Mouse (Mus musculus) lung, adult 2 months (tissue): ENCODE measurements around the gene S100a10.

Experiments
- CTCF ChIP-seq: fragments of 200-500 bp; IDR thresholded peaks from 2 replicates; pipeline ENCODE4 v1.5.1; 2011; ENCODE audit warnings: mild to moderate bottlenecking, low read length, control low read depth; ENCODE audit not compliant: insufficient read depth
- POLR2A ChIP-seq: fragments of 200-500 bp; IDR thresholded peaks from 2 replicates; pipeline ENCODE4 v1.6.1; 2011; ENCODE audit warnings: low read depth, mild to moderate bottlenecking, control low read depth, low read length, borderline replicate concordance; ENCODE audit errors: extremely low read depth

DNA sequence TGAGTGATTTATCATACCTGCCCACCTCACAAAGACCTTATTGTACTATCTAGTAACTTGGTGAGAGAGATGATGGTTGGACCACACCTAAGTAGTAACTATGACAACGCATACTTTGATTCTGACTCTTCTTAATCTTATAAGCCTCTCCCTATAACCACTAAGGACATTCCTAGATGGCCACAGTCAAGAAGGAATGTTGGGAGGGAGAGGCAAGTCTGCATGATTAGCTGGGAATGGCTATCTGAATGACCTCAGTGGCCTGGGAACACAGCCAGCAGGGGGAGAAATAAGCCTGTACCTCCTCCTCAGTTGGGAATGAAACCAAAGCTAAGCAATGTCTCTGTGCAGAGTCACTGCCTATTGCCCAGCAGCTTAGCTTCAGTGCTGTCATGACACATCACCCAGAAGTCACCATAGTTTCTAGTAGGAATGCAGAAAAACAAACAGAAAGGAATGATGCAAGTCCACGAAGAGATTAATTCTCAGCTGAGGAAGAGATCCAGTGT lies 17.8 kb upstream of the S100a10 start:
- TF ChIP-seq CTCF (no peak), POLR2A (no peak)
